Mouse (Mus musculus) lung, postnatal 0 days (tissue): Measurements from ENCODE around the gene Akap2. TPM values are rescaled to one million over a fixed set of nuclear protein-coding genes. Genes with fewer than 3 reads are reported as not detected.

Experiments used
- ATAC-seq: fragments of 200-750 bp; cut with Nextera tagmentation; 2 replicates; pipeline ENCODE4 v1.8.0; 2017; ENCODE audit warnings: moderate library complexity
- DNase-seq: peaks from one replicate; pipeline ENCODE4 v3.0.0-alpha.2; 2016; ENCODE audit warnings: low spot score
- H3K27ac ChIP-seq: fragments of 300-500 bp; sonication (generic); 2 replicates; pipeline ENCODE4 v1.5.1; 2014; ENCODE audit warnings: antibody characterized with exemption, mild to moderate bottlenecking, low read length, mixed read lengths
- H3K27me3 ChIP-seq: fragments of 300-500 bp; sonication (generic); replicated peaks from 2 replicates; pipeline ENCODE4 v1.6.1; 2014; ENCODE audit warnings: low read length, mixed read lengths; ENCODE audit not compliant: insufficient read depth
- H3K36me3 ChIP-seq: fragments of 300-500 bp; sonication (generic); 2 replicates; pipeline ENCODE4 v1.6.1; 2014; ENCODE audit warnings: low read length, mixed read lengths; ENCODE audit not compliant: insufficient read depth
- H3K4me1 ChIP-seq: fragments of 300-500 bp; sonication (generic); 2 replicates; pipeline ENCODE4 v1.6.1; 2014; ENCODE audit warnings: antibody characterized with exemption, low read depth, low read length, mixed read lengths; ENCODE audit not compliant: insufficient read depth
- H3K4me2 ChIP-seq: fragments of 300-500 bp; sonication (generic); replicated peaks from 2 replicates; pipeline ENCODE4 v1.6.1; 2014; ENCODE audit warnings: low read depth, mild to moderate bottlenecking, low read length, moderate library complexity, mixed read lengths
- H3K4me3 ChIP-seq: fragments of 300-500 bp; sonication (generic); 2 replicates; pipeline ENCODE4 v1.5.1; 2014; ENCODE audit warnings: low read depth, low read length
- H3K9ac ChIP-seq: fragments of 300-500 bp; sonication (generic); replicated peaks from 2 replicates; pipeline ENCODE4 v1.6.1; 2014; ENCODE audit warnings: low read depth, mild to moderate bottlenecking
- H3K9me3 ChIP-seq: fragments of 300-500 bp; sonication (generic); 2 replicates; pipeline ENCODE4 v1.6.1; 2016; ENCODE audit warnings: low read length, mixed read lengths
- CTCF ChIP-seq: IDR thresholded peaks from 2 replicates; pipeline ENCODE4 v1.5.1; 2016; ENCODE audit warnings: antibody characterized with exemption, mild to moderate bottlenecking
- EP300 ChIP-seq: IDR thresholded peaks from 2 replicates; pipeline ENCODE4 v1.6.1; 2016; ENCODE audit warnings: antibody characterized with exemption, mild to moderate bottlenecking, control low read depth
- WGBS: fragments of 180-500 bp; shearing (Covaris S2); extraction: QIAGEN DNeasy Blood & Tissue Kit; methylation state at CpG from one replicate; pipeline ENCODE4 v1.1.7; 2014; 5-methylcytosine and 5-hydroxymethylcytosine counted together
- polyA plus RNA-seq: library from polyadenylated mRNA; unstranded; fragments of >200 nt; fragmentation: Nextera tagmentation; extraction: Ambion mirVana; gene quantifications from 2 replicates; pipeline ENCODE4 v1.2.1, GENCODE M21; 2015

Gene Akap2
- polyA plus RNA-seq, 1 experiment from 2014 or later = 112 TPM

- no peaks in the 10 kb centered on the region for H3K9me3 ChIP-seq
- 24% methylated on average over 9 of the region's 9 CpGs for WGBS
- no peak overlapping the region for H3K4me2 ChIP-seq
- DNase-seq (no peak), ATAC-seq (no peak)
- no peak overlapping the region for H3K9ac ChIP-seq
- peaks cover 13% of the 10 kb centered on the region for H3K4me1 ChIP-seq
- TF ChIP-seq EP300 (no peak), CTCF (no peak)
- H3K36me3 ChIP-seq = peaks cover 43% of the 10 kb centered on the region
- H3K4me3 ChIP-seq = no peak overlapping the region
- no peak overlapping the region for H3K27ac ChIP-seq
- H3K27me3 ChIP-seq = no peaks in the 10 kb centered on the region
These were observed 135.1 kb downstream of the Akap2 start for GRCm38 (mm10) chr4:57852461-57853040.

- Histone ChIP-seq H3K4me2 (no peak overlapping the region), H3K27ac (no peak overlapping the region), H3K4me3 (no peak overlapping the region), H3K36me3 (peaks cover 50% of the 10 kb centered on the region), H3K27me3 (no peaks in the 10 kb centered on the region), H3K9me3 (no peaks in the 10 kb centered on the region), H3K9ac (no peak overlapping the region), H3K4me1 (peaks cover 8% of the 10 kb centered on the region)
- no peak for TF ChIP-seq EP300
- no peak for TF ChIP-seq CTCF
- DNase-seq = no peak
- ATAC-seq = no peak
- WGBS = 86% methylated on average over 6 of the region's 6 CpGs
These were observed 136.7 kb downstream of the Akap2 start for GRCm38 (mm10) chr4:57854181-57854580.

GRCm38 (mm10) chr4:57855281-57855941, 138.0 kb downstream of the Akap2 start:
- H3K36me3 ChIP-seq = peaks cover 43% of the 10 kb centered on the region
- H3K27ac ChIP-seq = peak overlapping the region; percentile 35; the same call in 1 of the 2 replicates
- H3K4me2 ChIP-seq = no peak overlapping the region
- peak; percentile 60; the same call in 1 of the 2 replicates for TF ChIP-seq EP300
- TF ChIP-seq CTCF = peak; percentile 46
- no peaks in the 10 kb centered on the region for H3K27me3 ChIP-seq
- H3K4me3 ChIP-seq = no peak overlapping the region
- peaks cover 11% of the 10 kb centered on the region for H3K4me1 ChIP-seq
- DNase-seq = peak; percentile 88
- WGBS = 64% methylated on average over 18 of the region's 18 CpGs
- peak; percentile 82 for ATAC-seq
- H3K9ac ChIP-seq = no peak overlapping the region
- H3K9me3 ChIP-seq = no peaks in the 10 kb centered on the region

GRCm38 (mm10) chr4:57856673-57857072, 139.2 kb downstream of the Akap2 start:
- H3K4me2 ChIP-seq = no peak overlapping the region

GRCm38 (mm10) chr4:57860204-57860611, 142.8 kb downstream of the Akap2 start:
- 0 out of 2 replicates have a peak, but pooled peaks have one; percentile 26 for ATAC-seq
- no peak for DNase-seq
- Histone ChIP-seq H3K4me1 (peaks cover 14% of the 10 kb centered on the region), H3K27me3 (no peaks in the 10 kb centered on the region), H3K4me3 (no peak overlapping the region), H3K9ac (no peak overlapping the region), H3K27ac (no peak overlapping the region), H3K36me3 (peaks cover 28% of the 10 kb centered on the region), H3K9me3 (no peaks in the 10 kb centered on the region), H3K4me2 (no peak overlapping the region)
- WGBS = 47% methylated on average over 6 of the region's 6 CpGs
- TF ChIP-seq CTCF = peak; percentile 59
- no peak for TF ChIP-seq EP300

More at GRCm38 (mm10) chr4:57856673-57857072, 139.2 kb downstream of the Akap2 start:
- WGBS = 86% methylated on average over 10 of the region's 10 CpGs
- TF ChIP-seq EP300 (no peak), CTCF (no peak)
- peaks cover 43% of the 10 kb centered on the region for H3K36me3 ChIP-seq
- no peak overlapping the region for H3K27ac ChIP-seq
- no peak for DNase-seq
- H3K4me3 ChIP-seq = no peak overlapping the region
- no peaks in the 10 kb centered on the region for H3K9me3 ChIP-seq
- peaks cover 14% of the 10 kb centered on the region for H3K4me1 ChIP-seq
- no peak overlapping the region for H3K9ac ChIP-seq
- H3K27me3 ChIP-seq = no peaks in the 10 kb centered on the region
- ATAC-seq = no peak

GRCm38 (mm10) chr4:57861166-57861565, 143.7 kb downstream of the Akap2 start:
- no peaks in the 10 kb centered on the region for H3K9me3 ChIP-seq
- H3K4me1 ChIP-seq = peaks cover 16% of the 10 kb centered on the region
- no peak for ATAC-seq
- TF ChIP-seq CTCF (no peak), EP300 (no peak)
- no peaks in the 10 kb centered on the region for H3K27me3 ChIP-seq
- H3K4me2 ChIP-seq = no peak overlapping the region
- H3K4me3 ChIP-seq = no peak overlapping the region
- no peak overlapping the region for H3K9ac ChIP-seq
- peaks cover 21% of the 10 kb centered on the region for H3K36me3 ChIP-seq
- no peak for DNase-seq
- 57% methylated on average over 6 of the region's 6 CpGs for WGBS
- H3K27ac ChIP-seq = no peak overlapping the region
